24 mouse cellular contexts compared by ENCODE assay signal in the genomic region with DNA sequence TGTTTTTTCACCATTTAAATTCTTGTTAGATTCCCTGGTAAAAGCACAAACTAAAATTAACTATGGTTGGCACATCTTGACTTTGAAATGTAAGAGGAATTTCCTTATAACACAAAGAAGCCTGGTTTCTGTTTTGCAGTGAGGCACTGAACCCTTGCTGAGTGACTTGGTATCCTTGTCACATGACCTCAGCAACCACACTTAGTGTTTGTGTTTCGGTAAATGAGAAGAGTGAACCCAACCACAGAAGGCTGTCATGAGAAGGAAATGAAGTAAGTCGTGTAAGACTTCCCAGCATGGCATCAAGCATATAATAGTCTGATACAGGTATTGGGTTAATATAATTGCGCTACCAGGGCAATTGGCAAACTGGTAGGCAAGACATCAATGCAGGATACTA.
DNase-seq lines count a peak whose midpoint lies in the region; ATAC-seq and TF ChIP-seq lines count a peak whose summit lies in the region.
"Had no signal": no experiment of that assay in that cellular context is flagged by ENCODE, and none has a peak within 500 bp of the region (broad histone marks: within the 10 kb centered on the region; RNA-seq: fewer than 3 reads in every experiment).

No protein-coding gene starts in this region.

- TF ChIP-seq CTCF in midbrain, postnatal 0 days (IDR thresholded peaks at IDR 0.05): no peak

- intact Hi-C loops in heart, postnatal 10 days (cut with DNase I): loop anchor here (5.0 kb wide), 1 partner anchor 144 kb away; no protein-coding TSS in a partner anchor

- H3K27ac ChIP-seq in macrophage: peak overlapping the region; percentile 77
- H3K27ac ChIP-seq in midbrain, postnatal 0 days (ENCODE audit: low read depth, low read length): no peak overlapping the region
- H3K27ac ChIP-seq: embryonic facial prominence, embryonic 13.5 days; forebrain, embryonic 10.5 days; hindbrain, embryonic 15.5 days; intestine, embryonic 15.5 days; limb, embryonic 13.5 days; midbrain, embryonic 13.5 days; stomach, postnatal 0 days had no signal

- H3K9me3 ChIP-seq in midbrain, postnatal 0 days (ENCODE audit: low read length): no peaks in the 10 kb centered on the region
- H3K9me3 ChIP-seq: embryonic facial prominence, embryonic 13.5 days; forebrain, embryonic 10.5 days; heart, embryonic 12.5 days; hindbrain, embryonic 15.5 days; intestine, embryonic 15.5 days; limb, embryonic 13.5 days; midbrain, embryonic 13.5 days had no signal

- H3K4me3 ChIP-seq in macrophage (ENCODE audit: inconsistent target): no peak overlapping the region
- H3K4me3 ChIP-seq in midbrain, postnatal 0 days (ENCODE audit: low read depth, low read length): no peak overlapping the region
- H3K4me3 ChIP-seq: embryonic facial prominence, embryonic 13.5 days; forebrain, embryonic 10.5 days; heart, embryonic 12.5 days; hindbrain, embryonic 15.5 days; intestine, embryonic 15.5 days; limb, embryonic 13.5 days; midbrain, embryonic 13.5 days; myocyte had no signal

- H3K9ac ChIP-seq in midbrain, postnatal 0 days (replicated peaks; ENCODE audit: low read length, poor library complexity, severe bottlenecking): no peak overlapping the region
- H3K9ac ChIP-seq: embryonic facial prominence, embryonic 13.5 days; forebrain, postnatal 0 days; heart, embryonic 12.5 days; hindbrain, embryonic 15.5 days; intestine, embryonic 15.5 days; limb, embryonic 13.5 days; midbrain, embryonic 13.5 days had no signal

- no peak overlapping the region for H3K4me2 ChIP-seq in midbrain, postnatal 0 days (ENCODE audit: low read depth, low read length, poor library complexity, severe bottlenecking)
- H3K4me2 ChIP-seq: embryonic facial prominence, embryonic 13.5 days; heart, embryonic 12.5 days; hindbrain, embryonic 15.5 days; intestine, embryonic 15.5 days; limb, embryonic 13.5 days; midbrain, embryonic 13.5 days had no signal

- DNase-seq in heart, adult 11 months: peak; percentile 48
- no peak for DNase-seq in heart, postnatal 10 days
- DNase-seq in thymus, postnatal 0 days (ENCODE audit: low spot score): peak; percentile 38
- DNase-seq in thymus, postnatal 36 days: no peak
- no peak for DNase-seq in cerebellum, postnatal 10 days
- no peak for DNase-seq in midbrain, postnatal 0 days (ENCODE audit: low spot score)
- DNase-seq: cerebellum, adult 8-10 months; forebrain, postnatal 0 days; kidney, postnatal 36 days; lung, adult 2 months; lung, postnatal 4 days; right cerebral cortex, postnatal 25 days; thymus, postnatal 25 days had no signal

- WGBS in macrophage (ENCODE audit: missing documents): 36% methylated on average over 3 of the region's 3 CpGs
- 87% methylated on average over 3 of the region's 3 CpGs for WGBS in midbrain, postnatal 0 days

- no peaks in the 10 kb centered on the region for H3K36me3 ChIP-seq in macrophage (ENCODE audit: inconsistent target)
- no peaks in the 10 kb centered on the region for H3K36me3 ChIP-seq in midbrain, postnatal 0 days (ENCODE audit: insufficient read depth, low read length)
- H3K36me3 ChIP-seq: embryonic facial prominence, embryonic 13.5 days; forebrain, embryonic 10.5 days; heart, embryonic 12.5 days; hindbrain, embryonic 15.5 days; intestine, embryonic 15.5 days; limb, embryonic 13.5 days; midbrain, embryonic 13.5 days had no signal

- H3K79me2 ChIP-seq in macrophage (ENCODE audit: inconsistent target): no peaks in the 10 kb centered on the region

- no peak for ATAC-seq in monocyte, adult 5-6 weeks (replicated peaks; ENCODE audit: insufficient number of reproducible peaks, low FRiP score, low TSS enrichment, poor library complexity, severe bottlenecking)
- no peak for ATAC-seq in midbrain, postnatal 0 days (ENCODE audit: low FRiP score)
- ATAC-seq: forebrain, postnatal 0 days; intestine, embryonic 15.5 days; midbrain, embryonic 13.5 days had no signal

- no peaks in the 10 kb centered on the region for H3K4me1 ChIP-seq in midbrain, postnatal 0 days (ENCODE audit: insufficient read depth, low read length)
- H3K4me1 ChIP-seq: forebrain, embryonic 10.5 days; hindbrain, embryonic 15.5 days; intestine, embryonic 15.5 days; midbrain, embryonic 13.5 days had no signal

- no peaks in the 10 kb centered on the region for H3K27me3 ChIP-seq in midbrain, postnatal 0 days (ENCODE audit: insufficient read depth, low read length)
- H3K27me3 ChIP-seq: embryonic facial prominence, embryonic 13.5 days; heart, embryonic 12.5 days; hindbrain, embryonic 15.5 days; intestine, embryonic 15.5 days; limb, embryonic 13.5 days; midbrain, embryonic 13.5 days had no signal

Comparison
In these comparisons a context has a peak if more than half of its experiments do, and no peak if none do; other contexts are left out.
1. DNase-seq: peak in heart, adult 11 months (single experiment) and thymus, postnatal 0 days (single experiment); none in heart, postnatal 10 days (0 of 2), thymus, postnatal 36 days (0 of 2), cerebellum, postnatal 10 days (0 of 2) and midbrain, postnatal 0 days (single experiment).